ENCODE assay signal across 19 mouse cellular contexts in genomic region chr17:27508002-27508401, GRCm38 (mm10). TPM values are rescaled to one million over a fixed set of nuclear protein-coding genes. Genes with fewer than 3 reads are reported as not detected.
"Had no signal": no experiment of that assay in that cellular context is flagged by ENCODE, and none has a peak within 500 bp of the region (broad histone marks: within the 10 kb centered on the region; RNA-seq: fewer than 3 reads in every experiment).

No protein-coding gene starts in this region.

- H3K4me3 ChIP-seq: lung, embryonic 15.5 days; megakaryocyte, embryonic 14.5 days; midbrain, embryonic 12.5 days; midbrain, embryonic 15.5 days; neural tube, embryonic 12.5 days had no signal

- H3K9me3 ChIP-seq: lung, embryonic 15.5 days; megakaryocyte, embryonic 14.5 days; midbrain, embryonic 12.5 days; midbrain, embryonic 15.5 days; neural tube, embryonic 12.5 days had no signal

- ATAC-seq: liver, postnatal 0 days; lung, postnatal 0 days; midbrain, embryonic 15.5 days had no signal

- DNase-seq: liver, postnatal 0 days; lung, adult 2 months; lung, postnatal 14 days; lung, postnatal 36 days; retina, postnatal 1 day; right cerebral cortex, adult 18-20 months; right cerebral cortex, postnatal 25 days; right cerebral cortex, postnatal 4 days; spleen, adult 18-20 months; thymus, adult 18-20 months; thymus, postnatal 14 days; thymus, postnatal 36 days had no signal

- H3K36me3 ChIP-seq: lung, embryonic 15.5 days; midbrain, embryonic 12.5 days; midbrain, embryonic 15.5 days; neural tube, embryonic 12.5 days had no signal

- H3K4me2 ChIP-seq: lung, embryonic 15.5 days; midbrain, embryonic 12.5 days; midbrain, embryonic 15.5 days; neural tube, embryonic 12.5 days had no signal

- H3K27ac ChIP-seq: lung, embryonic 15.5 days; macrophage; midbrain, embryonic 12.5 days; midbrain, embryonic 15.5 days; neural tube, embryonic 12.5 days had no signal

- H3K9ac ChIP-seq: liver, postnatal 0 days; lung, embryonic 15.5 days; midbrain, embryonic 12.5 days; midbrain, embryonic 15.5 days; neural tube, embryonic 12.5 days had no signal

RNA-seq across cellular contexts. Expression of gene Grm4, which starts 13.2 kb away (rescaled TPM):
- polyA plus RNA-seq: liver, postnatal 0 days; lung, postnatal 0 days; macrophage had no signal
